Mouse (Mus musculus) lung, postnatal 25 days (tissue): ENCODE results near the gene Gm4131.

Experiments
- DNase-seq: peaks from one replicate; pipeline ENCODE4 v3.0.0; 2022; ENCODE audit warnings: low spot score

The Gm4131 gene

DNA sequence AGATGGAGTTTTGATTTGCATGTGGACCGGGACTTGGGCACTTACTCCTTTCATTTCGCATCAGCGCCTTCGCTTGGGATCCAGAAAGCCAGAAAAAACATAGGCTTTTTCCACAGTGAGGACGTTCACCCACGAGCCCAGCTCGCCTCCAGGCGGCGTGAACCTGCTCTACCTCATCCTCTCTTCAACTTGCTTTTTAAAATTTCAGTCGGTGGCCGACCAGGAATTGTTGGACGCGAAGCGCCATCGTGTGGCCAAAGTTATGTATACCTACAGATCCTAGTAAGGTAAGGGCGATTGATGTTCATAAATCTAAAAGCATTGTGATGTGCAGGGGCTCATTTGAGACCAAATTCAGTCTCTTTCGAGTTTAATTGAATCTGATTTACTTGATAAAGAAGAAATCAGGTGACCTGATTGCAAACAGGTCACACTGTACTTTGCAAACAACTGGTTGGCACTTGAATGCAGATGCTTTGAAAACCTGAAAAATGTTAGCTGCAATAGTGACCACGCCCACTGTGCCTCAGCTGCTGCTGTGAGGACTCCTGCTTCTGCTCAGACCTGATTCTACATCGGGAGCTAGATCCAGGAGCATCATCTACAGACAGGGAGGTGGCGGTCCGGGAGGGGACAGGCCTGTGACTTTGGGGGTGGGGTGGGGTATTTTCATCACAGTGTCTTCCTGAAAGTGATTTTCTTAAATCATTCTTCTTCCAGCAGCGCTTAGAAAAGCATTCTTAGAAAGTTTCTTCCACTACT is 109.1 kb downstream of the Gm4131 start:
- DNase-seq = peak; percentile 80

GRCm38 (mm10) chr14:62456239-62456747 is 110.4 kb downstream of the Gm4131 start, which contains the start of gene Gucy1b2:
TSS of gene Gucy1b2 (minus strand) at chr14:62456289.
- DNase-seq = no peak

DNA sequence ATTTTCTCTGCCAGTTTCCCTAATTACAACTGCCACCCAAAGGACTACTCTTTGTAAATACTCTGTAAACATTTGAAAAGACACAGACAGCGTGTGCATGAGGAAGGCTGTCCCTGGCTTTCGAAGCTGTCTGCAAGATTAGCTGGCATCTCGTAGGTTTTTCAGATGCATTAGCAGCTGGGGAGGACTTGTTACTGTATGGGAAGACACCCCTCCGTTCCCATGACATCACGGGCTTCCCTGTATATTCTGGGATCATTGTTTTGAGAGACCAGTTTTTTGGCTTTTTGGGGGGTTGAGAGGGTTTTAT is 111.2 kb downstream of the Gm4131 start:
- no peak for DNase-seq

DNA sequence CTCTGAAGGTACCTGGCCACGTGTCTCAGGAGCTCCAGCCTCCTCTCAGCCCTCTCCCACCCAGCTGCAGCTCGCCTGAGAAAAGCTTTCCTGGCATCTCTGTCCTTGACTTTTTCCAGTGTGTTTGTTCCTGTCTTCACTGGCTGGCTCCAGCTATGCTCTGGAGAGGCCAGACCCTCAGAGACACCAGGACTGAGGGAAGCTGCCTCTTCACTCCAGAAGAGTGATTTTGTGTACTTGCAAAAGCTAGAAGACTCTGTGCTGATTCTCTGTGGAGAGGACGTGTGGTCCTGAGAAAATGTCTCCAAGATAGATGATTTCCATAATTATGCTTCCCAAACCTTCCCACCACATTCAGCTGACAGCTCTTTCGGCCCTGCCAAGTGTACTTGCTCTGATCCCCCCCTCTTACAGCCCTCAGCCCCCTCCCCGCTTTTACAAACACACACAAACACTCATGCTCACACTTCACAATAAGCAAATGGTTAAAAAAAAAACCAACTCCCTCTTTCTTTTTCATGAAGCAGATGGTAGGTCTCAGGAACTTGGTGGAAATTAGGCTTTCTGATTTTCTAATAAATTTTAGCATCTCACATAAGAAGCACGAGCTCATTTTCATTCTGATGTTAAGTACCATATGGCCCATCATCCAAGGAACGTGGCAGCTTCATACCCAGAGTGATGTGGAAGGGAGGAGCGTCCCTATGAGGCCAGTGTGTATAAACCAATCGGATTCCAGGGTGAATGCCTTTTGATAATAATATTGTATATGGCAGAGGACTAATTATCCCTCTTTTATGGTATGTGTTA is 111.8 kb downstream of the Gm4131 start:
- DNase-seq = no peak

- no peak for DNase-seq
Measured at GRCm38 (mm10) chr14:62454136-62454535, 112.6 kb downstream of the Gm4131 start.

DNA sequence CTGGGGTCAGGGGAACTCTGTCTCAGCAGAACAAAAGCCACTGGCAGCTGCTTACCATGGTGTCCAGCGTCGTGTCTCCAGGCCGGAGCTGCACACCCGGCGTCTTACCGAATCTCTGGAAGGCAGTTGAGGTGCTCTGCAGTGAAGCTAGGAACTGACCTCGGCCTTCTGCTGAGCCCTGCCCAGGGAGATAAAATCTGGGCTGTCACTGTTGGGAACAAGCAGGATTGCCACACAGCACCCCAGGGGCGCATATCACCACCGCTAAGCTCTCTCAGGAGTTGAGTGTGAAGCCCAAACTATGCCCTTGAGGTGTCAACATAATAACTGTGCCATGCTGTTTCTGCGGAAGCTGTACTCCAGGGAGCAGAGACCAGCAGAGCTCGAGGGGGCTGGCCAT is 113.4 kb downstream of the Gm4131 start:
- no peak for DNase-seq

- DNase-seq = no peak
Measured at GRCm38 (mm10) chr14:62450706-62451105, 116.0 kb downstream of the Gm4131 start.

GRCm38 (mm10) chr14:62447214-62447548 is 119.5 kb downstream of the Gm4131 start:
- DNase-seq = no peak

GRCm38 (mm10) chr14:62446385-62447213 is 120.1 kb downstream of the Gm4131 start:
- DNase-seq = no peak

GRCm38 (mm10) chr14:62443840-62444430 is 122.8 kb downstream of the Gm4131 start:
- DNase-seq = no peak

DNA sequence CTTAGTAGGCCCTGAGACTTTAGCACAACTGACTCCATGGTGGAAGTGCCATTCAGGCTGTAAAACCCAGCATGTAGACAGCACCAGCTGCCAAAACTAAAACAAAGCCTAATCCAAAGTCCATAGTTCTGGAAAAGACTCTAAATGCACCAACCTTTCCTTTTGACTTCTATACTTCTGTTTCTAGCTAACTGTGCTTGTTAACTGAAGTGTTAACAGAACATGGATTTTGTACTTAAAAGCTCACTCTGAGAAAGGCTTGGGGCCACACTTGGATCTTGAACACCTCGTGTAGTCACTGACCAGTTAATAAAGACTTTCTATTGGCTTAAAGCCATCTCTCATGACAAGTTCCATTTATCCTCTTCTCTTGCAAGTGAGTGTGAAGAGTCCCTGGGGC is 123.8 kb downstream of the Gm4131 start:
- DNase-seq = no peak

GRCm38 (mm10) chr14:62440036-62440435 is 126.7 kb downstream of the Gm4131 start:
- DNase-seq = no peak

DNA sequence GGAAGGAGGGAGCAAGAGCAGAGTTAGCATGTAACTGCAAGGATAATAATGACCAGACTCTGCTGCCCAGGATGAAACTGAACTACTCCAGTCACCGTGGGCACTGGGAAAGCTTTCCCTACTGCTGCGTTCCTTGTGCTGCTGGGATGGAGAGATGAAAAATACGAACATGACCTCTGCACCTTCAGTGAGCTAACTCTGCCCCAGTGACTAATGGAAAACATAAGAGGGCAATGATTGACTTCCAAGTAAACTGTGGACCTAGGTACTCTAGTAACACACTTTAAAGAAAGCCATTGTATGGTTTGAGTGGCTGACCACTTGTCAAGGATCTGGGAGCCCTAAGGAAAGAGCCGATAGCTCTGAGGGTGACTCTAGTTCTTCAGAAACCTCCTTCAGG is 128.5 kb downstream of the Gm4131 start:
- DNase-seq = no peak

- no peak for DNase-seq
Measured at GRCm38 (mm10) chr14:62437806-62438205, 128.9 kb downstream of the Gm4131 start.

DNA sequence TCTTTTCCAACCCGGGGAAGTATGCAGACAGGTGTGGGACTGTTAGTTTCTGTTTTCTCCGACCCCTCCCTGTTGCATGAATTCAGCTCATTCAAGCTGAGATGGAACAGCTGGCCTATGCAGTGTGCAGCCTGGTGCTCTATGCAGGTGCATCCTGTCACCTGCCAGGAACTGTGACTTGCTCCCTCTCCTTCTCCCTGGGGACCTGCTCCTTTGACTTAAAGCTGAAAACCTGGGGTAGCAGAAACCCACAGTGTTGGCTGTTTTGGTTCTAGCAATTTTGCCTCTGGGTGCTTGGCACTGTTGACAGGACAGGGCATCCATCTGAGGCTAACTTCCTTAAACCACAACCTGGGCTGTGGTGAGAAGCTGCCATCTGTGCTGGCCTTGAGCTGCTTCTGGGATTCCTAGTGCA is 141.4 kb downstream of the Gm4131 start:
- DNase-seq = no peak

DNA sequence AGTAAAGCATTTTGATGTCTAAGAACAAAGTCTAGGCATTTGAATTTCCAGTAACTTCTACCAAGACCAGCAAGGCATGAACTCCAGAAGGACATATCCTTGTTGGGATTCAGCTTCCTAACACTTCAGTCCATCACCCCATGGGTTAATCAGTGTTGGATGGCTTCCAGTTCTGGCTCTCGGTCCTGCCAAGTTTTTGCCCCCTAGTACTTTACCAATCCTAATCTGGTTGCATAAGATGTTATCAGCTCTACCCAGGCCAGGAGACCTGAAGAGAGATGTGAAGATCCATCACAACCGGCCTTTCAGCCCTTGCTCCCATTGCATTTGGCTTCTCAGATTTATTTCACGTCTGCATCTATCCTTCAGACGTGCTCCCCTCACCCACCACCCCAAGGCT is 144.5 kb downstream of the Gm4131 start:
- DNase-seq = no peak

DNA sequence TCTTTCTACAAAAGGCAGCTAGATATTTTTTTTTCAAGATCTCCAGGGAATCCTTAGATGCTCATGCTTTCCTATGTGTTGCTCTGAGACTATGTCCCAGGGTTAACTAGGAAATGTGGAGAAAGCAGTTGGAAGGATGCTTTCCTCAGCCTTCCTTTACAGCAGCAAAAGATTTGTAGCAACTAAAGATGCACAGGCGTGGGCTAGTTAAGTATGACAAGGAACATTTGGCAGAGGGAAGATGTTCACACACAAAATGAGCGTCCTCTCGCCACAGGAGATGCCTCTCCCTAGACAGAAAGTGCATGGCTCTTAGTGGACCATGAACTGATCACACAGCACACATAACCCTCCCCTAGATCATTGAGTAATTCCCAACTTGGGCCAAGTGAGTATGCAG is 149.2 kb downstream of the Gm4131 start:
- DNase-seq = no peak

GRCm38 (mm10) chr14:62416742-62417134 is 150.0 kb downstream of the Gm4131 start:
- DNase-seq = peak; percentile 31

DNA sequence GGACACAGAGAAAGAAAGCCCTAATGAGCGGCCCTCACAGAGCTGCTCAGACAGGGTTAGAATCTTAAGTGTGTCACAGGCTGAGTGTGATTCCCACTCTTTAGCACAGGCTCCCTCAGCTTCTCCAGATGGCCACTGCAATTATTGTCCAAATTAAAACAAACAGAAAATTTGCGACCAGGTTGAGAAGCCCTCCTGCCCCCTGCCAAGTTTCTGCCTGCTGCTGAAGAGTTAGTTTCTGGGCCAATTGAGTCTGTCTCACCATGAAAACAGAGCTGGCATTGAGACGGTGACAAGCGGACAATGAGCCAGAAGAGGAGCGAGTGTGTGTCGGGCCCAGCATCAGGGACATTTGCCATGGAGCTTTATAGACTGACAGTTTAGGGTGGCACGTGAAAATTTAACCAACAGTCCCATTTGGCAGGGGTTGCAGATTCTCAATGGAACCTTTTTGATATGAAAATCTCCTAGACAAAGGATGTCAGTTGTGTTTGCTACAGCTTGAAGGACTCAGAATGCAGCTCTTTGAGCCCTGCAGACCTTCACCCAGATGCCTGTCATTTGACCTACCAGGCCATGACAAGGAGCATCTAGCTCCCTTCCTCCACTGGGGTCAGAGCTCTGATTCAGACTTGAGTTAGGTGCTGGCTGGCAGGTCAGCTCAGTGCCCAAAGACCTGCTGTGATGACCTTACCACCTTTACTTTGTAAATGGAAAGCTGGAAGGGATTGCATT is 150.5 kb downstream of the Gm4131 start:
- DNase-seq = no peak
